Mouse (Mus musculus) cerebellum, adult 11 months (tissue): ENCODE measurements around the gene Tpm4.
A peak's percentile ranks its signal among the peaks of the same experiment; 100 is the strongest.
"Not testable (repeated sequence)": the region's sequence is repeated elsewhere in the genome, so short reads cannot be mapped to it uniquely, and the experiment has no call there.

Source experiments
- DNase-seq: peaks from one replicate; pipeline ENCODE4 v3.0.0; 2022

Tpm4 gene

GRCm38 (mm10) chr8:72134756-72135445 is at the start of gene Tpm4:
Gene Tpm4, plus strand, starts transcription at chr8:72134975.
- DNase-seq = peak; percentile 58

GRCm38 (mm10) chr8:72087611-72088010 is 47.2 kb upstream of the Tpm4 start:
- not testable (repeated sequence) for DNase-seq

- not testable (repeated sequence) for DNase-seq
These were observed 38.1 kb upstream of the Tpm4 start for GRCm38 (mm10) chr8:72096721-72097120.

GRCm38 (mm10) chr8:72099377-72100103 is 35.2 kb upstream of the Tpm4 start:
- DNase-seq = not testable (repeated sequence)

DNA sequence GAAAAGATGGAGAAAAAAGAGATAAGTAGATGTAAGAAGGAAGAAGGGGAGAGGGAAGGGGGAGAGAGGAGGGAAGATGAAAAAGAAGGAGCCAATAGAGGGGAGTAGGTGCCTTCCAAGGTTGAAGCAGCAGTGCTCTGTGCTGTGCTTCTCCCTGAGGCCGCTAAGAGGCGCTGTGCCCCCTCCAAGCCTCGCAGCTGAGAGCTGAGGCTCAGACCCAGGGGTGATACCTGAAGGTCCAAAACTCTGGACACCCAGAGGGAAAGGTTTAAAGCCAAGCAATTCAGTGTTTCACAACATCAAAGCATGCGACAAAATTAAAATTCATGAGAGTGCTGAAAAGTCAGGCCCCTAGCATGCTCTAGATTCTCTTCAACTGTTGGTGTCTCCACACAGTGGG is 29.6 kb upstream of the Tpm4 start:
- DNase-seq = no peak

- DNase-seq = no peak
These were observed 28.0 kb upstream of the Tpm4 start, which contains the start of gene Olfr374 for GRCm38 (mm10) chr8:72106740-72107139. Gene Olfr374, plus strand, starts transcription at chr8:72107040.

DNA sequence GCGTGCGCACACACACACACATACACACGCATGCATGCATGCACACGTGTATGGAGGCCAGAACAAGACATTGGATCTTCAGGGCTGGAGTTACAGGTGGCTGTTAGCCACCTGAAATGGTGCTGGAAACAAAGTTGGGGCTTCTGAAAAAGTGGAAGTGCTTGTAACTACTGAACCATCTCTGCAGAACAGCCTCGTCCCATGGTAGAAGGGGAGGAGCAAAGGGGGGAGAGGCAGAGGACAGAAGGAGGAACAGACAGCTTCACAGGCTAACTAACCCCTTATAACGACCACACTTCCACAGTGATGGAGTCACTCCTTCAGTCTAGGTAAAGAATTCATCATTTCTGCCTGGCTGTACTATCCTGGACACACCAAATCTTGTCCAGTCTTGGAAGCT is 23.9 kb upstream of the Tpm4 start:
- DNase-seq = no peak

DNA sequence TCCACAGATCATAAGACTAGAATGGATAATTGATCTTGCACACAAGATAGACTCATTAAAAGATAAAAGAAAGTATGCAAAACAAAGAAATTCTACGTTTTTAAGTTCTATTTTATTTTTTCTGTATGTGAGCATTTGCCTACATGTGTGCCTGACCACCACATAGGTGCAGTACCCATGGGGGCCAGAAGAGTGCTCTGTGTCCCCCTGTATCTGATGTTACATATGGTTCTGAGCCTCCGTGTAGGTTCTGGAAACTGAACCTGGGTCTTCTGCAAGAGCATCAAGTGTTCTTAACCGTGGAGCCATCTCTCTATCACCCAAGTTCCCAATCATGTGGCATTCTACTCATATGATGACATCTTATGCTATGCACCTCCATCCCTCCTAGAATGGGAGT is 22.3 kb upstream of the Tpm4 start:
- DNase-seq = no peak

- DNase-seq = no peak
These were observed 19.6 kb upstream of the Tpm4 start for GRCm38 (mm10) chr8:72115202-72115601.

DNA sequence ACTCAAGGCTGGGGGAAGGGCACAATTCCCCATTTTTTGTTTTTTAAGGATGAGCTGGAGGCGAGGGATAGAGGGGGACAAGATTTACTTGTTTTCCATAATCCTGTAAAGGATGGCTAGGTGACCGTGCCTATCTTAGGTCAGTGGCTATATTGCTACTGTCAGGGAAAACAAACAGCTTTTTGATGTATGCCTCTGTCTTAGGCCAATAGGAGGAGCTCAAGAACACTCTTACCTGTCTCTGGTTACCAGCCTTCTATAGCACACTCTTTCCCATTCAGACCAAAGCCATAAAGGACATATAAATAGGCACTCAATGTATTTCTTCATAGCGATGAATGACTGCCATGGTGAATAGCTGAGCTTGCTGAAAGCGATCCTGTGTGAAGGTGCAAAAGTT is 16.2 kb upstream of the Tpm4 start:
- DNase-seq = no peak

- DNase-seq = not testable (repeated sequence)
These were observed 13.3 kb upstream of the Tpm4 start for GRCm38 (mm10) chr8:72121486-72121885.

DNA sequence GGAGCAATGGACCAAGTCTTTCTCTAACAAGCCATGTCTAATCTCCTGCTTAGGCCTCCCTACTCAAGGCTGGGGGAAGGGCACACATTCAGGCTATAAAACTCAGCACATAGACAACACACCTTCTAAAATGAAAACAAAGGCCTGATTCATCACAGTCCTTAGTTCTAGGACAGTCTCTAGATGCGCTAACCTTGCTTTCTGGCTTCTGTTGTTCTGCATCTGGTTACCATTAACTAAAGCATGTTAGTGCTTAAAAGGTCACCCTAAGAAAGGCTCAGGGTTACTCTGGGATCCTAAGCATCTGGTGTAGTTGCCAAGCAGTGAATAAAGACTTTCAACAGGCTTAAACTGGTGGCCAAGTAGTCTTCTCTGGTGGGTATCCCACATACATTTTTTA is 12.8 kb upstream of the Tpm4 start:
- no peak for DNase-seq

DNA sequence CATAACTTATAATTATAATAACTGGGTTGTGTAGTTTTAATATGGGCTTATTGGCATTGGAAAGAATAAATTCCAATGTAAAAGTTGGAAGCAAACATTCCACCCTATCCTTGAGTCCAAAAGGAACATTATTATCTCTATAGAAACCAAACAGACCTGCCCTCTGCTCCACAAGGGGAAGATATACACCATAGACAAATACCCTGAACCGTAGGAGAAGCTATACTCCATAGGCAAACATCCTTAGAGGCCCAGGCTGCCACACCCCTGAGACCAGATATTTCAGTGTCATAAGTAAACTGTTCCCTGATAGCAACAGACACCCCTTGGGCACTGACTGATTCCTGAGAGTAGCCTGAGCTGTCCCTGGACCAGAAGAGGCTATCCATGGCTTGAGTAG is 6.9 kb upstream of the Tpm4 start:
- no peak for DNase-seq

GRCm38 (mm10) chr8:72131251-72131650 is 3.5 kb upstream of the Tpm4 start:
- no peak for DNase-seq

DNA sequence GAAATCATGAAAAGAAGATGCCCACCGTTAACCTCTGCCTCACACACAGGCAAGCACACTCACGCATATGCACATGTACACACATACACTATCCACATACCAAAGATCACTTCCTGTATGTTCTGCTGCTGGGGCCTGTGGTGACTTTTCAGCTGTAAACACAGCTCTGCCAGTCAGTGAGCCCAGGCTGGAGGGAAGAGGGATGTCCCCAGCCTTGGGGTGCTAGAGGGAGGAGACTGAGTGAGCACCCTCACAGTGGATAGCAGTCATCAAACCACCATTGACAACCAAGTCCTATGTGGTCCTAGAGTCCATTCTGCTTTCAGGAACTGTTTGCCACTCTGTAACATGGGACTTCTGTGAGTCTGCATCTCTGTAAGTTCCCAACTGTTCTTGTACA is 2.9 kb upstream of the Tpm4 start:
- DNase-seq = no peak

GRCm38 (mm10) chr8:72132417-72132816 is 2.4 kb upstream of the Tpm4 start:
- DNase-seq = no peak

- DNase-seq = no peak
These were observed 1.9 kb upstream of the Tpm4 start for GRCm38 (mm10) chr8:72132891-72133290.

DNA sequence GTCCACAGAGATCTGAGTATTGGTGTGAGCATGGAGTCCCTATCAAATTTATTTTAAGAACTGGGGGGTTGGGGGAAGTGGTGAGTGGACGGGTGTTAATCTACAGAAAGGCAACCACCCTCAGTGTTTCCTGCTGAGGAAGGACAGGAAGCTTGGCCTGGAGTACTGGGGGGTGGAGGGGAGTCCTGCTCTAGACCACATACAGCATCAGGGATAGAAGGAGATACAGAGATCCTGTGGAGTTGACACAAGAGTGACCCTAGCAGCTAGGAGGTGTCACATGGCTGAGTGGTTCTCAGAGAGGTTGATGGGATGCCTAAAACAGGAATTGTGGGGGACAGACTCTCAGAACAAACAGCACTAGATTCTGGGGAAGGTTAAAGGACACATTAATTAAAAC is 1.3 kb upstream of the Tpm4 start:
- no peak for DNase-seq

- peak; percentile 35 for DNase-seq
These were observed 899 bp downstream of the Tpm4 start for GRCm38 (mm10) chr8:72135446-72136301.

DNA sequence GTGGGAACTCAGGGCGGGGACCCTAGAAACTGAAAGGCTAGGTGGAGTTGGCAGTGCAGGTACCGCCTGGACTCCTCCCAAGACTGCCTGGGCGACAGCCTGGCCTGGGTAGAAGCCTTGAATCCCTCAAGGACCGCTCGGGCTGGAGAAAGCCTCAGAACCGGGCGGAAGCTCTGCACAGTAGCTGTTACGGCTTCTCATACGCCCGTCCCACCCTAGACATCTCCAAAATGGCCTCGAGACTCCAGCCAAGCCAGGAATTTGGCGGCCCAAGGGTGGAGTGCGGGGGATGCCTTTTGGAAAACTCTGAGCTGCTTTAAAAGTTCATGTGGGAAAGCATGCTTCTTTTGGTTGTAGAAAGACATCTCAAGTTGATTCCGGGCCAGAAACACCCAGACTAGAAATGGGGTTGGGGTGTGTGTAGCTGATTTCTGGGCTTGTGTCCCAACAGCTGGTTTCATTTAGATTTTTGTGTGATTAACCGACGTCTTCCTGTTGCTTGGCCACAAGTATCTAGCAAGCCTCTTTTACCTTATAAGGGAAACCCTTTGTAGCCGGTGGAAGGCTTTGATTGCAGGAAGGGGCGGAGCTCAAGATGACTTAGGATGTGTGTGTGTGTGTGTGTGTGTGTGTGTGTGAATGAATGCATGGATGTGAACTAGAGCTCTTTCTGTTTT is 1.7 kb downstream of the Tpm4 start:
- DNase-seq = peak; percentile 34

DNA sequence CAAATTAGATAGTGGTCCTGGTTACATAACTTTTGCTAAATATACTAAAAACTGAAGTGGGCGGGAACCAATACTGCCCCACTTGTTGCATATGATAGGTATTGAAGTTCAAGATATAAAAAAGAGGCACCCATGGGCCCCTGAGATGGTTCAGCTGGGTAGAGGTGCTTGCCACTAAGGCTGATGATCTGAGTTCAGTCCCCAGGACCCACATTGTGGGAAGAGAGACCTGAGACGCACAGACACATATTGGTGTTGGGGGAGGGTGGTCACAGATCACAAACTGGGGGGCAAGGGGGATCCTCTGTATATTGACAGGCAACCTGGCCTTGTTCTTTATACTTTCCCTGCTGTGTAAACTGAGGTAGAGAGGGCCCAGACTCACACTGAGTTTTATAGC is 2.7 kb downstream of the Tpm4 start:
- no peak for DNase-seq

DNA sequence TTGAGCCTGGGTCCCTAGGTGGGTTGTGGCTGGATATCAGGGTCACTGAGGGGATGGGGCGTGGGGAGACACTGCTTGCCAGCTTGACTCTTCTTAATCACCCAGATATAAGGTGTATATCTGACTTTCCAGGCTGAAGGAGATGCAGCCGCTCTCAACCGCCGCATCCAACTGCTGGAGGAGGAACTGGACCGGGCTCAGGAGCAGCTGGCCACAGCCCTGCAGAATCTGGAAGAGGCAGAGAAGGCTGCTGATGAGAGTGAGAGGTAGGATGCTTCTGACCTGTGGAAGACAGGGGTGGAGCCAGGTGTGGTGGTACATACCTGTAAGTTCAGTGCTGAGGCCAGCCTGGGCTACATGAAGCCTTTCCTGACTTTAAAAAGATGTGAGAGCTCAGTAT is 3.7 kb downstream of the Tpm4 start:
- DNase-seq = no peak

GRCm38 (mm10) chr8:72143256-72143824 is 8.6 kb downstream of the Tpm4 start:
- DNase-seq = no peak
